8 mouse cellular contexts compared by ENCODE assay signal in genomic region chr19:57404502-57404848, GRCm38 (mm10). TPM values are rescaled to one million over a fixed set of nuclear protein-coding genes. Genes with fewer than 3 reads are reported as not detected.
DNase-seq lines count a peak whose midpoint lies in the region; ATAC-seq and TF ChIP-seq lines count a peak whose summit lies in the region.

No protein-coding gene starts in this region.

- no peak for TF ChIP-seq CTCF in cortical plate, adult 2 months (IDR thresholded peaks at IDR 0.05; ENCODE audit: extremely low read depth, insufficient read depth, low read length)
- no peak for TF ChIP-seq CTCF in forebrain, postnatal 0 days (IDR thresholded peaks at IDR 0.05; ENCODE audit: low read depth)

- 0 out of 2 replicates have a peak overlapping the region, but pooled peaks have one; percentile 9 for H3K4me3 ChIP-seq in cortical plate, adult 2 months (ENCODE audit: insufficient read depth, low read length)
- no peak overlapping the region for H3K4me3 ChIP-seq in forebrain, postnatal 0 days (ENCODE audit: low read depth, low read length)
- peak overlapping the region; percentile 20; the same call in 1 of the 2 replicates for H3K4me3 ChIP-seq in midbrain, embryonic 11.5 days (ENCODE audit: low read depth, low read length)

- H3K4me2 ChIP-seq in forebrain, postnatal 0 days (ENCODE audit: low read depth) = 0 out of 2 replicates have a peak overlapping the region, but pooled peaks have one; percentile 0
- peak overlapping the region; percentile 23 for H3K4me2 ChIP-seq in midbrain, embryonic 11.5 days

- H3K36me3 ChIP-seq in forebrain, postnatal 0 days (ENCODE audit: insufficient read depth) = no peaks in the 10 kb centered on the region
- H3K36me3 ChIP-seq in midbrain, embryonic 11.5 days (ENCODE audit: control insufficient read depth, insufficient read depth, low read length) = no peaks in the 10 kb centered on the region

- H3K9ac ChIP-seq in forebrain, postnatal 0 days = no peak overlapping the region
- no peak overlapping the region for H3K9ac ChIP-seq in midbrain, embryonic 11.5 days (ENCODE audit: low read length)

- peaks cover 2% of the 10 kb centered on the region; the same call in 1 of the 2 replicates for H3K4me1 ChIP-seq in cortical plate, adult 2 months (ENCODE audit: control insufficient read depth, insufficient read depth, low read length)
- no peaks in the 10 kb centered on the region for H3K4me1 ChIP-seq in forebrain, postnatal 0 days (ENCODE audit: insufficient read depth)
- no peaks in the 10 kb centered on the region for H3K4me1 ChIP-seq in midbrain, embryonic 11.5 days (ENCODE audit: control insufficient read depth, insufficient read depth, low read length)

- DNase-seq in layer of hippocampus, adult 11-12 months (ENCODE audit: low spot score) = peak; percentile 32
- no peak for DNase-seq in layer of hippocampus, postnatal 14 days (ENCODE audit: low spot score in 2 of 2)
- peak; percentile 23 for DNase-seq in forebrain, postnatal 0 days
- no peak for DNase-seq in midbrain, embryonic 11.5 days (ENCODE audit: low spot score, missing footprints)
- DNase-seq in spleen, adult 12 weeks (ENCODE audit: low spot score) = no peak
- DNase-seq in lung, postnatal 10 days = no peak
- no peak for DNase-seq in right cerebral cortex, postnatal 10 days (ENCODE audit: low spot score in 2 of 2)

- TF ChIP-seq POLR2A in cortical plate, adult 2 months (IDR thresholded peaks at IDR 0.05; ENCODE audit: extremely low read depth, insufficient read depth, low read length) = no peak

- no peaks in the 10 kb centered on the region for H3K27me3 ChIP-seq in forebrain, postnatal 0 days (ENCODE audit: insufficient read depth, low read length)
- H3K27me3 ChIP-seq in midbrain, embryonic 11.5 days (ENCODE audit: control insufficient read depth, insufficient read depth, low read length) = no peaks in the 10 kb centered on the region

- H3K27ac ChIP-seq in cortical plate, adult 2 months (ENCODE audit: insufficient read depth, low read length) = no peak overlapping the region
- no peak overlapping the region for H3K27ac ChIP-seq in forebrain, postnatal 0 days (ENCODE audit: low read depth, low read length)
- no peak overlapping the region for H3K27ac ChIP-seq in midbrain, embryonic 11.5 days (ENCODE audit: low read depth, low read length)

- 13% methylated on average over 9 of the region's 9 CpGs for WGBS in forebrain, postnatal 0 days
- WGBS in midbrain, embryonic 11.5 days = 12% methylated on average over 9 of the region's 9 CpGs

- H3K9me3 ChIP-seq in forebrain, postnatal 0 days (ENCODE audit: low read length) = no peaks in the 10 kb centered on the region
- no peaks in the 10 kb centered on the region for H3K9me3 ChIP-seq in midbrain, embryonic 11.5 days (ENCODE audit: control insufficient read depth, low read length)

- ATAC-seq in forebrain, postnatal 0 days = 0 out of 2 replicates have a peak, but pooled peaks have one; percentile 29
- ATAC-seq in midbrain, embryonic 11.5 days (ENCODE audit: low FRiP score) = peak; percentile 30; the same call in 1 of the 2 replicates

RNA-seq across cellular contexts. Expression of gene Fam160b1, which starts 44.0 kb away (rescaled TPM):
- total RNA-seq in layer of hippocampus, postnatal 14 days (2021) = 10 to 100 TPM; 21.0 to 21.7 TPM
- polyA plus RNA-seq in cortical plate, adult 2 months (2012; rRNA removed) = 16.8 and 16.9 TPM in 2 replicates
- 19.7 and 23.0 TPM in 2 replicates for total RNA-seq in forebrain, postnatal 0 days (2014; rRNA removed)
- 9.0 and 10.8 TPM in 2 replicates for polyA plus RNA-seq in forebrain, postnatal 0 days (2015; fragmentation: Nextera tagmentation; extraction: Ambion mirVana)
- polyA plus RNA-seq in midbrain, embryonic 11.5 days (2014; fragmentation: Nextera tagmentation; extraction: Ambion mirVana) = 14.1 and 16.5 TPM in 2 replicates

RNA-seq across cellular contexts. Expression of gene Trub1, which starts 48.2 kb away (rescaled TPM):
- total RNA-seq in layer of hippocampus, postnatal 14 days (2021) = 10 to 100 TPM; 15.5 to 17.7 TPM
- polyA plus RNA-seq in cortical plate, adult 2 months (2012; rRNA removed) = 25.9 and 27.3 TPM in 2 replicates
- total RNA-seq in forebrain, postnatal 0 days (2014; rRNA removed) = 26.1 and 27.7 TPM in 2 replicates
- polyA plus RNA-seq in forebrain, postnatal 0 days (2015; fragmentation: Nextera tagmentation; extraction: Ambion mirVana) = 17.2 and 21.5 TPM in 2 replicates
- 16.0 and 16.4 TPM in 2 replicates for polyA plus RNA-seq in midbrain, embryonic 11.5 days (2014; fragmentation: Nextera tagmentation; extraction: Ambion mirVana)

Comparison
In these comparisons a context has a peak if more than half of its experiments do, and no peak if none do; other contexts are left out.
1. DNase-seq: peak in layer of hippocampus, adult 11-12 months (single experiment) and forebrain, postnatal 0 days (single experiment); none in layer of hippocampus, postnatal 14 days (0 of 2), midbrain, embryonic 11.5 days (single experiment), spleen, adult 12 weeks (single experiment), lung, postnatal 10 days (single experiment) and right cerebral cortex, postnatal 10 days (0 of 2).